Mouse (Mus musculus) skeletal muscle tissue, adult 2 months (tissue): Measurements from ENCODE around the gene Synj2.
A peak's percentile ranks its signal among the peaks of the same experiment; 100 is the strongest.
"Not testable (repeated sequence)": the region's sequence is repeated elsewhere in the genome, so short reads cannot be mapped to it uniquely, and the experiment has no call there.

Source experiments
- DNase-seq: peaks from one replicate; pipeline ENCODE4 v3.0.0-alpha.2; 2012; ENCODE audit warnings: low read depth, low spot score

Gene Synj2

GRCm38 (mm10) chr17:5999039-5999543 is 58.0 kb downstream of the Synj2 start:
- DNase-seq, result no peak

GRCm38 (mm10) chr17:6000864-6001319 is 59.8 kb downstream of the Synj2 start:
- DNase-seq, result no peak

- DNase-seq, result no peak
Measured at GRCm38 (mm10) chr17:6001389-6001788, 60.3 kb downstream of the Synj2 start.

- no peak for DNase-seq
Measured at GRCm38 (mm10) chr17:6001836-6002235, 60.8 kb downstream of the Synj2 start.

GRCm38 (mm10) chr17:6002563-6002962 is 61.5 kb downstream of the Synj2 start:
- DNase-seq, result no peak

- DNase-seq, result no peak
Measured at GRCm38 (mm10) chr17:6003661-6004060, 62.6 kb downstream of the Synj2 start.

GRCm38 (mm10) chr17:6005246-6005637 is 64.2 kb downstream of the Synj2 start:
- no peak for DNase-seq

GRCm38 (mm10) chr17:6005638-6006471 is 64.8 kb downstream of the Synj2 start:
- DNase-seq, result peak; percentile 82

GRCm38 (mm10) chr17:6007101-6007780 is 66.2 kb downstream of the Synj2 start:
- DNase-seq, result no peak

- no peak for DNase-seq
Measured at GRCm38 (mm10) chr17:6007902-6008301, 66.8 kb downstream of the Synj2 start.

- no peak for DNase-seq
Measured at GRCm38 (mm10) chr17:6008590-6008989, 67.5 kb downstream of the Synj2 start.

- DNase-seq, result no peak
Measured at GRCm38 (mm10) chr17:6009606-6010005, 68.5 kb downstream of the Synj2 start.

- no peak for DNase-seq
Measured at GRCm38 (mm10) chr17:6013079-6013478, 72.0 kb downstream of the Synj2 start.

GRCm38 (mm10) chr17:6014985-6015384 is 73.9 kb downstream of the Synj2 start:
- no peak for DNase-seq

GRCm38 (mm10) chr17:6016213-6016780 is 75.2 kb downstream of the Synj2 start:
- DNase-seq, result no peak

- no peak for DNase-seq
Measured at GRCm38 (mm10) chr17:6017268-6017667, 76.2 kb downstream of the Synj2 start.

- DNase-seq, result no peak
Measured at GRCm38 (mm10) chr17:6018348-6018747, 77.3 kb downstream of the Synj2 start.

- no peak for DNase-seq
Measured at GRCm38 (mm10) chr17:6019776-6020175, 78.7 kb downstream of the Synj2 start.

- no peak for DNase-seq
Measured at GRCm38 (mm10) chr17:6020636-6021035, 79.6 kb downstream of the Synj2 start.

- not testable (repeated sequence) for DNase-seq
Measured at GRCm38 (mm10) chr17:6021374-6021789, 80.3 kb downstream of the Synj2 start.

GRCm38 (mm10) chr17:6025831-6026230 is 84.8 kb downstream of the Synj2 start:
- no peak for DNase-seq

GRCm38 (mm10) chr17:6035661-6036060 is 94.6 kb downstream of the Synj2 start:
- no peak for DNase-seq
